Mouse (Mus musculus): ENCODE data around the gene Adam12. TPM values are rescaled to one million over a fixed set of nuclear protein-coding genes. Genes with fewer than 3 reads are reported as not detected.

Adam12 gene
- polyA plus RNA-seq, 1 experiment from 2014 or later: 4.8 TPM

- no peak overlapping the region for H3K27ac ChIP-seq (replicated peaks; ENCODE audit: low read depth, low read length)
- no peak for ATAC-seq (replicated peaks; ENCODE audit: insufficient number of reproducible peaks, low FRiP score, low TSS enrichment, low read depth)
- WGBS: 68% methylated on average over 2 of the region's 2 CpGs
Observed at GRCm38 (mm10) chr7:134052486-134052885, 179.5 kb downstream of the Adam12 start.

GRCm38 (mm10) chr7:134050371-134050770 is 181.6 kb downstream of the Adam12 start:
- H3K4me2 ChIP-seq (ENCODE audit: low read depth, low read length): no peak overlapping the region
- H3K9me3 ChIP-seq (replicated peaks; ENCODE audit: control insufficient read depth, low read length): no peaks in the 10 kb centered on the region
- no peak overlapping the region for H3K4me3 ChIP-seq (ENCODE audit: low read depth, low read length)
- no peak overlapping the region for H3K9ac ChIP-seq (replicated peaks; ENCODE audit: low read length)
- WGBS: 58% methylated on average over 1 of the region's 1 CpGs
- no peak overlapping the region for H3K27ac ChIP-seq (replicated peaks; ENCODE audit: low read depth, low read length)
- H3K36me3 ChIP-seq (replicated peaks; ENCODE audit: control insufficient read depth, insufficient read depth, low read depth, low read length): no peaks in the 10 kb centered on the region
- ATAC-seq (replicated peaks; ENCODE audit: insufficient number of reproducible peaks, low FRiP score, low TSS enrichment, low read depth) (no peak), DNase-seq (ENCODE audit: low spot score) (no peak)
- H3K4me1 ChIP-seq (ENCODE audit: control insufficient read depth, insufficient read depth, low read length): no peaks in the 10 kb centered on the region
- H3K27me3 ChIP-seq (ENCODE audit: control insufficient read depth, insufficient read depth, low read length): no peaks in the 10 kb centered on the region

More at GRCm38 (mm10) chr7:134052486-134052885, 179.5 kb downstream of the Adam12 start:
- Histone ChIP-seq H3K4me2 (ENCODE audit: low read depth, low read length) (no peak overlapping the region), H3K4me1 (ENCODE audit: control insufficient read depth, insufficient read depth, low read length) (no peaks in the 10 kb centered on the region), H3K9ac (replicated peaks; ENCODE audit: low read length) (no peak overlapping the region), H3K36me3 (replicated peaks; ENCODE audit: control insufficient read depth, insufficient read depth, low read depth, low read length) (no peaks in the 10 kb centered on the region), H3K4me3 (ENCODE audit: low read depth, low read length) (no peak overlapping the region), H3K9me3 (replicated peaks; ENCODE audit: control insufficient read depth, low read length) (no peaks in the 10 kb centered on the region), H3K27me3 (ENCODE audit: control insufficient read depth, insufficient read depth, low read length) (no peaks in the 10 kb centered on the region)
- no peak for DNase-seq (ENCODE audit: low spot score)

- Histone ChIP-seq H3K4me3 (ENCODE audit: low read depth, low read length) (no peak overlapping the region), H3K4me2 (ENCODE audit: low read depth, low read length) (no peak overlapping the region), H3K27me3 (ENCODE audit: control insufficient read depth, insufficient read depth, low read length) (no peaks in the 10 kb centered on the region), H3K4me1 (ENCODE audit: control insufficient read depth, insufficient read depth, low read length) (no peaks in the 10 kb centered on the region), H3K36me3 (replicated peaks; ENCODE audit: control insufficient read depth, insufficient read depth, low read depth, low read length) (no peaks in the 10 kb centered on the region), H3K27ac (replicated peaks; ENCODE audit: low read depth, low read length) (no peak overlapping the region), H3K9me3 (replicated peaks; ENCODE audit: control insufficient read depth, low read length) (no peaks in the 10 kb centered on the region), H3K9ac (replicated peaks; ENCODE audit: low read length) (no peak overlapping the region)
- 74% methylated on average over 3 of the region's 3 CpGs for WGBS
- DNase-seq (ENCODE audit: low spot score) (no peak), ATAC-seq (replicated peaks; ENCODE audit: insufficient number of reproducible peaks, low FRiP score, low TSS enrichment, low read depth) (no peak)
Observed at GRCm38 (mm10) chr7:134046376-134046775, 185.6 kb downstream of the Adam12 start.

- no peaks in the 10 kb centered on the region for H3K36me3 ChIP-seq (replicated peaks; ENCODE audit: control insufficient read depth, insufficient read depth, low read depth, low read length)
- DNase-seq (ENCODE audit: low spot score): no peak
- no peak overlapping the region for H3K4me3 ChIP-seq (ENCODE audit: low read depth, low read length)
- H3K4me2 ChIP-seq (ENCODE audit: low read depth, low read length): no peak overlapping the region
- ATAC-seq (replicated peaks; ENCODE audit: insufficient number of reproducible peaks, low FRiP score, low TSS enrichment, low read depth): no peak
- H3K9ac ChIP-seq (replicated peaks; ENCODE audit: low read length): no peak overlapping the region
- no peaks in the 10 kb centered on the region for H3K9me3 ChIP-seq (replicated peaks; ENCODE audit: control insufficient read depth, low read length)
- no peaks in the 10 kb centered on the region for H3K27me3 ChIP-seq (ENCODE audit: control insufficient read depth, insufficient read depth, low read length)
- H3K27ac ChIP-seq (replicated peaks; ENCODE audit: low read depth, low read length): no peak overlapping the region
- no peaks in the 10 kb centered on the region for H3K4me1 ChIP-seq (ENCODE audit: control insufficient read depth, insufficient read depth, low read length)
Observed at GRCm38 (mm10) chr7:134043576-134043975, 188.4 kb downstream of the Adam12 start.

GRCm38 (mm10) chr7:134042614-134043013 is 189.3 kb downstream of the Adam12 start:
- DNase-seq (ENCODE audit: low spot score) (no peak), ATAC-seq (replicated peaks; ENCODE audit: insufficient number of reproducible peaks, low FRiP score, low TSS enrichment, low read depth) (no peak)
- no peak overlapping the region for H3K4me2 ChIP-seq (ENCODE audit: low read depth, low read length)
- no peaks in the 10 kb centered on the region for H3K27me3 ChIP-seq (ENCODE audit: control insufficient read depth, insufficient read depth, low read length)
- H3K27ac ChIP-seq (replicated peaks; ENCODE audit: low read depth, low read length): no peak overlapping the region
- no peak overlapping the region for H3K4me3 ChIP-seq (ENCODE audit: low read depth, low read length)
- no peaks in the 10 kb centered on the region for H3K9me3 ChIP-seq (replicated peaks; ENCODE audit: control insufficient read depth, low read length)
- H3K9ac ChIP-seq (replicated peaks; ENCODE audit: low read length): no peak overlapping the region
- no peaks in the 10 kb centered on the region for H3K36me3 ChIP-seq (replicated peaks; ENCODE audit: control insufficient read depth, insufficient read depth, low read depth, low read length)
- no peaks in the 10 kb centered on the region for H3K4me1 ChIP-seq (ENCODE audit: control insufficient read depth, insufficient read depth, low read length)

GRCm38 (mm10) chr7:134033939-134034338 is 198.0 kb downstream of the Adam12 start:
- no peak overlapping the region for H3K9ac ChIP-seq (replicated peaks; ENCODE audit: low read length)
- DNase-seq (ENCODE audit: low spot score) (no peak), ATAC-seq (replicated peaks; ENCODE audit: insufficient number of reproducible peaks, low FRiP score, low TSS enrichment, low read depth) (no peak)
- no peak overlapping the region for H3K4me3 ChIP-seq (ENCODE audit: low read depth, low read length)
- no peaks in the 10 kb centered on the region for H3K4me1 ChIP-seq (ENCODE audit: control insufficient read depth, insufficient read depth, low read length)
- no peak overlapping the region for H3K27ac ChIP-seq (replicated peaks; ENCODE audit: low read depth, low read length)
- H3K4me2 ChIP-seq (ENCODE audit: low read depth, low read length): no peak overlapping the region
- H3K9me3 ChIP-seq (replicated peaks; ENCODE audit: control insufficient read depth, low read length): no peaks in the 10 kb centered on the region
- H3K36me3 ChIP-seq (replicated peaks; ENCODE audit: control insufficient read depth, insufficient read depth, low read depth, low read length): no peaks in the 10 kb centered on the region
- whole genome bisulfite sequencing: 89% methylated on average over 2 of the region's 2 CpGs
- no peaks in the 10 kb centered on the region for H3K27me3 ChIP-seq (ENCODE audit: control insufficient read depth, insufficient read depth, low read length)

- H3K9me3 ChIP-seq (replicated peaks; ENCODE audit: control insufficient read depth, low read length): no peaks in the 10 kb centered on the region
- H3K27ac ChIP-seq (replicated peaks; ENCODE audit: low read depth, low read length): no peak overlapping the region
- ATAC-seq (replicated peaks; ENCODE audit: insufficient number of reproducible peaks, low FRiP score, low TSS enrichment, low read depth) (no peak), DNase-seq (ENCODE audit: low spot score) (peak; percentile 36)
- no peak overlapping the region for H3K9ac ChIP-seq (replicated peaks; ENCODE audit: low read length)
- no peak overlapping the region for H3K4me3 ChIP-seq (ENCODE audit: low read depth, low read length)
- no peaks in the 10 kb centered on the region for H3K27me3 ChIP-seq (ENCODE audit: control insufficient read depth, insufficient read depth, low read length)
- no peaks in the 10 kb centered on the region for H3K36me3 ChIP-seq (replicated peaks; ENCODE audit: control insufficient read depth, insufficient read depth, low read depth, low read length)
- no peak overlapping the region for H3K4me2 ChIP-seq (ENCODE audit: low read depth, low read length)
- H3K4me1 ChIP-seq (ENCODE audit: control insufficient read depth, insufficient read depth, low read length): no peaks in the 10 kb centered on the region
- 36% methylated on average over 6 of the region's 6 CpGs for WGBS
Observed at GRCm38 (mm10) chr7:134032959-134033366, 199.0 kb downstream of the Adam12 start.

GRCm38 (mm10) chr7:134031787-134032186 is 200.2 kb downstream of the Adam12 start:
- DNase-seq (ENCODE audit: low spot score): no peak
- Histone ChIP-seq H3K4me3 (ENCODE audit: low read depth, low read length) (no peak overlapping the region), H3K4me1 (ENCODE audit: control insufficient read depth, insufficient read depth, low read length) (no peaks in the 10 kb centered on the region), H3K4me2 (ENCODE audit: low read depth, low read length) (no peak overlapping the region), H3K9ac (replicated peaks; ENCODE audit: low read length) (no peak overlapping the region), H3K36me3 (replicated peaks; ENCODE audit: control insufficient read depth, insufficient read depth, low read depth, low read length) (no peaks in the 10 kb centered on the region), H3K9me3 (replicated peaks; ENCODE audit: control insufficient read depth, low read length) (no peaks in the 10 kb centered on the region), H3K27me3 (ENCODE audit: control insufficient read depth, insufficient read depth, low read length) (no peaks in the 10 kb centered on the region), H3K27ac (replicated peaks; ENCODE audit: low read depth, low read length) (no peak overlapping the region)
- WGBS: 93% methylated on average over 6 of the region's 6 CpGs
- ATAC-seq (replicated peaks; ENCODE audit: insufficient number of reproducible peaks, low FRiP score, low TSS enrichment, low read depth): no peak

All from embryonic facial prominence, embryonic 11.5 days (tissue).